Mouse (Mus musculus) liver, embryonic 13.5 days (tissue): Measurements from ENCODE around the gene Nudt16. TPM values are rescaled to one million over a fixed set of nuclear protein-coding genes. Genes with fewer than 3 reads are reported as not detected.
"Not testable (repeated sequence)": the region's sequence is repeated elsewhere in the genome, so short reads cannot be mapped to it uniquely, and the experiment has no call there.

Experiments used
- ATAC-seq: fragments of 200-750 bp; cut with Nextera tagmentation; 2 replicates; pipeline ENCODE4 v1.8.0; 2017; ENCODE audit warnings: low read depth, mild to moderate bottlenecking, moderate number of reproducible peaks, moderate library complexity
- DNase-seq: peaks from one replicate; pipeline ENCODE4 v3.0.0; 2022
- H3K27ac ChIP-seq: fragments of 300-500 bp; sonication (generic); 2 replicates; pipeline ENCODE4 v1.5.1; 2015; ENCODE audit warnings: moderate library complexity, mild to moderate bottlenecking, inconsistent platforms
- H3K27me3 ChIP-seq: fragments of 300-500 bp; sonication (generic); 2 replicates; pipeline ENCODE4 v1.6.1; 2015; ENCODE audit warnings: mild to moderate bottlenecking, inconsistent platforms
- H3K36me3 ChIP-seq: fragments of 300-500 bp; sonication (generic); 2 replicates; pipeline ENCODE4 v1.6.1; 2015; ENCODE audit warnings: mild to moderate bottlenecking, inconsistent platforms
- H3K4me1 ChIP-seq: fragments of 300-500 bp; sonication (generic); replicated peaks from 2 replicates; pipeline ENCODE4 v1.6.1; 2015; ENCODE audit warnings: inconsistent platforms
- H3K4me2 ChIP-seq: fragments of 300-500 bp; sonication (generic); 2 replicates; pipeline ENCODE4 v1.6.1; 2015; ENCODE audit warnings: inconsistent platforms, mild to moderate bottlenecking, moderate library complexity
- H3K4me3 ChIP-seq: fragments of 300-500 bp; sonication (generic); replicated peaks from 2 replicates; pipeline ENCODE4 v1.5.1; 2015; ENCODE audit warnings: mild to moderate bottlenecking, inconsistent platforms
- H3K9ac ChIP-seq: fragments of 300-500 bp; sonication (generic); 2 replicates; pipeline ENCODE4 v1.6.1; 2015; ENCODE audit warnings: mild to moderate bottlenecking, inconsistent platforms
- H3K9me3 ChIP-seq: fragments of 300-500 bp; sonication (generic); replicated peaks from 2 replicates; pipeline ENCODE4 v1.6.1; 2016; ENCODE audit warnings: inconsistent platforms
- WGBS: fragments of 180-500 bp; shearing (Covaris S2); methylation state at CpG from one replicate; pipeline ENCODE4 v1.1.7; 2015; ENCODE audit not compliant: insufficient replicate concordance; 5-methylcytosine and 5-hydroxymethylcytosine counted together
- polyA plus RNA-seq: library from polyadenylated mRNA; unstranded; fragments of >200 nt; fragmentation: Nextera tagmentation; extraction: Ambion mirVana; gene quantifications from 2 replicates; pipeline ENCODE4 v1.2.1, GENCODE M21; 2015

Gene Nudt16
- 5.6 and 6.9 TPM in 2 replicates for polyA plus RNA-seq

DNA sequence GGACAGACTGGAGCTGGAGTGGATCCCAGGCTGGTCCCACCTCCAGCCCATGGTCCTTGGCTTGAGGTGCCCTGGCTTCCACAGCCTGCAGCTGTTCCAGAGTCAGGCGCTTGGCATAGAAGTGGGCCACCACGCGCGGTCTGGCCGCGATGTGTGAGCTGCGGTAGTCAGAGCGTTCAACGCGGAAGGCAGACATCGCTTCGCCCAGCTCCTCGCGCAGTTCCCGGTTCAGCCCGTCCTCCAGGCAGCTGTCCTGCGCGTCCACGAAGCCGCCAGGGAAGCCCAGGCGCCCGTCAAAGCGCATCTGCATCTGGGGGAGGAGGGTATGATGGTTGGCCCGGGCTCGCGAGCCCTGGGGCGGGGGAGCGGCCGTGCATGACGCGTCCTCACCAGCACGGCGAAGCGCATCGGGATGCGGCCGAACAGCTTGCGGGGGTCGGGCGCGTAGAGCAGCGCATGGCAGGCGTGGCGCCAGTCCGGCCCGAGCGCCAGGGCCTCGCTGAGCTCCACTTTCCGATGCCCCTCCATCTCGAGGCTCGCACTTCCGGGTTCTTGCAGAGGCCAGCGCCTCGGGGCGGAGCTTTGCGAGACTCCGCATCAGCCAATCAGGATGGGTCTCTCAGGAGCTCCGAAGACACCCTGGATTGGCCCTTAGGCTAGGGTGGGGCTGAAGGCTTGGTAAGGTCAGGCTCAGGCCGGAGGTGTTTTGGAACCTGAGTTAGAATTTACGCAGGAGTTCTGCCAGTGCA lies at the start of gene Nudt16:
Gene Nudt16 (minus strand): TSS at position 572 of the 749 bp plus-strand sequence.
- Histone ChIP-seq H3K27ac (peak within 1 kb of the TSS; percentile 47), H3K27me3 (no peaks in the 10 kb centered on the region), H3K4me2 (peak within 1 kb of the TSS; percentile 84), H3K9me3 (no peaks in the 10 kb centered on the region), H3K36me3 (no peaks in the 10 kb centered on the region), H3K4me3 (peak within 1 kb of the TSS; percentile 81), H3K9ac (peak within 1 kb of the TSS; percentile 79), H3K4me1 (peaks cover 26% of the 10 kb centered on the region)
- WGBS: under 1% methylated on average over 59 of the region's 60 CpGs
- DNase-seq (peak; percentile 82), ATAC-seq (peak; percentile 100)

DNA sequence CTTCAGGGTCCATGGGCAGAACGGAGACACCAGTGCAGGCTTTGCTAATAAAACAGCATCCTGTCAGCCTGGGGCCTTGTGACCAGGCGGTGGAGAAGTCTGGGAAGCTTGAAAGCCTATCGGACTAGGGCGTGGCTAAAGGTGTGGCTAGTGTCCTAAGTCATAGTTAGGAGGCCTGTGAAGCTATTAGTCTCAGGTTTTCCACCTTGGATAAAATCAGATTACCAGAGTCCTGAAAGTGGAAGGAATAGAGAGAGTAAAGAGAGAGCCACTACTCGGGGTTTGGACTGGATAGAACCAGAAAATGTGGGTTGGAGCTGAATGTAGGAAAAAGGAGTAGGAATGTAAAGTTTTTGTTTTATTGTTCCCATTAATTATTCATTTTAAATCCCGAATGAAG lies 13.4 kb upstream of the Nudt16 start, which contains the start of gene 1700080E11Rik:
Gene 1700080E11Rik (minus strand): TSS at position 101 of the 400 bp plus-strand sequence.
- Histone ChIP-seq H3K27me3 (no peaks in the 10 kb centered on the region), H3K4me2 (no peak within 1 kb of the TSS), H3K4me3 (no peak within 1 kb of the TSS), H3K9me3 (no peaks in the 10 kb centered on the region), H3K4me1 (no peaks in the 10 kb centered on the region), H3K36me3 (no peaks in the 10 kb centered on the region), H3K27ac (no peak within 1 kb of the TSS), H3K9ac (no peak within 1 kb of the TSS)
- 60% methylated on average over 6 of the region's 6 CpGs for WGBS
- ATAC-seq (no peak), DNase-seq (no peak)

DNA sequence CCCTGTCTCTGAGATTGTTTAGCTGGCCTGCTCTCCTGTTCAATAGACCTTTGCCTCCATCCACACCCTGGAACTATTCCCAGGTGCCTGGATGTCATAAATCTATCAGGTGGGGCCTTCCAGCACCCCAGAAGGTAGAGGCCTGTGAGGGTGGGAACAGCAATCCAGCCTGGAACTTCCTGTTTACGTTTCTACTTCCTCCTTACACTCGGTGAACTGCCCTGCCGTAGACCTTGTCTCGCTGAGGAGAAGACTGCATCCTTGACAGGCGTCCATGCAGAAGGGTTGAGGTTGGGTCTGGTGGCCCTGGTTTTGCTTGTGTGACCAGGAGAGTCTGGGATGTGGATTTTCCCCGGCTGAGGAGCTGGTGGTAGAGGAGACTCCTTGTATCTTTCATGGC lies 7.6 kb upstream of the Nudt16 start:
- ATAC-seq (no peak), DNase-seq (no peak)
- no peaks in the 10 kb centered on the region for H3K9me3 ChIP-seq
- WGBS: 29% methylated on average over 6 of the region's 6 CpGs
- no peak overlapping the region for H3K4me2 ChIP-seq
- H3K36me3 ChIP-seq: no peaks in the 10 kb centered on the region
- H3K27ac ChIP-seq: no peak overlapping the region
- H3K4me3 ChIP-seq: no peak overlapping the region
- H3K27me3 ChIP-seq: no peaks in the 10 kb centered on the region
- H3K9ac ChIP-seq: no peak overlapping the region
- H3K4me1 ChIP-seq: no peaks in the 10 kb centered on the region

DNA sequence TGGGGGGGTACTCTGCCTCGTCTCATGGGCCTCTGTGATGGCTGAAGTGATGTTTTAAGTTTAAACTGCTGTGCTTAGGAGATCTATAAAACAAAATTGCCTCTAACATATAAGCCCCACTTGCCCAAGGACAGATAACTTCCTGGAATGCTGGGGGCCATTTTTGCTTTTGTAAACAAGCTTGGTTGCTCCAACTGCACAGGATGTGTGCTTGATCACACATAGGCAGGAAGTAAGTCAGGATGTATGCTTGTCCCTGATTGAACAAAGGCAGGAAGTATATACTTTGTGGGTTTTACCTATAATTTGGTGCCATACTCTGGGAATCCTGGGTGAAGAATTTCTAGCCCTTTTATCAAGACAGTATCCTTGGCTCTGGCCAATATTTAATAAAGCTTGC lies 4.8 kb upstream of the Nudt16 start:
- Histone ChIP-seq H3K9me3 (no peaks in the 10 kb centered on the region), H3K27me3 (no peaks in the 10 kb centered on the region), H3K4me2 (no peak overlapping the region), H3K36me3 (no peaks in the 10 kb centered on the region), H3K4me3 (no peak overlapping the region), H3K9ac (no peak overlapping the region), H3K4me1 (peaks cover 14% of the 10 kb centered on the region), H3K27ac (no peak overlapping the region)
- ATAC-seq: no peak
- DNase-seq: no peak
- WGBS: 14% methylated on average over 1 of the region's 1 CpGs

DNA sequence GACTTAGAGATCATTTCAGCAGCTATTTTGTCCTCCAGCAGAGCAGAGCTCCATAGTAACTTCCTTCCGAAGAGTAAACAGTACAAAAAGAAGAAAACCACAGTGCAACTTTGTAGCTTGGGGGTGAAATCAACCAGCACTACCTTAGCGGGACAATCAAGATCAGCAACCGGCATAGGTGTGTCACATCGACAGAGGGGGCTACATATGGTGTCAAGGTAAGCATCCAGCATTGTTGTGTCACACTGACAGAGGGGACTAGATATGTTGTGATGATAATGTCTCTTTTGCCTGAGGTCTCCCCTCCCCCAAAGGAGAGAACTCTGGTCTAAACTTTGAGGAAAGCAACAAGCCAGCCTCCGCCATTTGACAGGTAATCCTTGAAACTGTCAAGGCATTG lies 2.9 kb upstream of the Nudt16 start:
- WGBS: 56% methylated on average over 5 of the region's 5 CpGs
- no peak for ATAC-seq
- no peaks in the 10 kb centered on the region for H3K9me3 ChIP-seq

DNA sequence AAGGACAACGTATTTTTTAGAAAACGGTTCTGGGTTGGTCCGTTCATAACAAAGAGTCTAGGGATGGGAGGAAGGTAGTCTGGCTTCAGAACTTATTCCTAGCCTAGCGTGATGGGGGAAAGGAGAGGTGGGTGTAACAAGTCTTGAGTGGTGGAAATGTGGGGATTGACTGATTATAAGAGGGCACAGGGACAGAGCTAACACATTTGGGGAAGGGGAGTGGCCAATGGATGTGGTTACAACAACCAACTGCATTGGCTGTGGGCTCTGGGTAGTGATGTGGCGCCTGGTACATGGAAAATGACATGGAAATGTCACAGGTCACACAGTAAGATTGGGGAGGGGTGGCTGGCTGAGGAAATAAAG lies 361 bp upstream of the Nudt16 start:
- Histone ChIP-seq H3K9ac (peak overlapping the region; percentile 79; the same call in 1 of the 2 replicates), H3K4me3 (peak overlapping the region; percentile 81), H3K9me3 (no peaks in the 10 kb centered on the region), H3K4me2 (peak overlapping the region; percentile 84), H3K36me3 (no peaks in the 10 kb centered on the region), H3K27me3 (no peaks in the 10 kb centered on the region), H3K4me1 (peaks cover 26% of the 10 kb centered on the region), H3K27ac (peak overlapping the region; percentile 47)
- peak; percentile 3 for DNase-seq
- 16% methylated on average over 5 of the region's 5 CpGs for WGBS
- peak; percentile 16 for ATAC-seq

More for the DNA sequence above, 2.9 kb upstream of the Nudt16 start:
- no peak overlapping the region for H3K4me3 ChIP-seq
- no peaks in the 10 kb centered on the region for H3K27me3 ChIP-seq
- no peak overlapping the region for H3K4me2 ChIP-seq
- H3K4me1 ChIP-seq: peaks cover 26% of the 10 kb centered on the region
- H3K36me3 ChIP-seq: no peaks in the 10 kb centered on the region
- DNase-seq: no peak
- no peak overlapping the region for H3K27ac ChIP-seq
- no peak overlapping the region for H3K9ac ChIP-seq

DNA sequence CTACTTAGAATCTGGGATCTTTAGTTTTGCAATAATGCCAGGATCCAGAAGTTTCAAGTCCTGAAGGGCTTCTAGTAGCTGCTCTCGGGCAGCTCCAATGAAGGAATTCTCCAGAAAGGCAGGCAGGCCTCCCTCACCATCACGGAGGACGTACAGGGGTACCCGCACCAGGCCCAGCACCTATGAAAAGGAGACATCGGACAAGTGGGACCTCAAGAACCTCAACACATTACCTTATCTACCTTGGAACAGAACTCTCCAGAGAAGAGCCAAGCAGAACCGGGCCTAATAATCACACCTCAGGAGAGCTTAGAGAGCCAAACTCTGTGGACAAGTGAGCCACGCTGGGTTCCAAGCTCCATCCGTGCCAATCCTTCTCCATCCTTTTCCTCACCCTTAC lies 1.3 kb downstream of the Nudt16 start:
- Histone ChIP-seq H3K4me3 (0 out of 2 replicates have a peak overlapping the region, but pooled peaks have one; percentile 81), H3K4me2 (peak overlapping the region; percentile 84), H3K9me3 (no peaks in the 10 kb centered on the region), H3K4me1 (peaks cover 26% of the 10 kb centered on the region), H3K36me3 (no peaks in the 10 kb centered on the region), H3K27ac (no peak overlapping the region), H3K9ac (no peak overlapping the region), H3K27me3 (no peaks in the 10 kb centered on the region)
- 86% methylated on average over 8 of the region's 8 CpGs for WGBS
- DNase-seq (no peak), ATAC-seq (no peak)

DNA sequence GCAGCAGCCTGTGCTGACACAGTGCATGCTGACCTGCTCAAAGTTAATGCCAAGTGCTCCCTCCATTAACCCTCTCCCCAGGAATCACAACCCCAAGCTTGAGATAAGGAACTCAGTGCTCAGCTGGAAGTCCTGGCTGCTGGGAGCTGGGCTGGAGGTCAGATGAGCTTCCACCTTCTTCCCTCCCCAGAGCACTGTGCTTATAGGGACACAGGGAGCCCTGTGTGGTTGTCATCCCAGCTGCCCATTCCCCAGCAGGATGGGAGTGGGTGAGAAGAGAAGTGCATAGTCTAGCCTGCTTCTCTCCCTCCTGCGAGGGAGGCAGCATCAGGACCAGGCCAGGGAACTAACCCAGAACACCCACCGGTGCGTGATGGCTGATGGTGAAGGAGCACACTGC lies 6.4 kb downstream of the Nudt16 start:
- H3K9me3 ChIP-seq, H3K27me3 ChIP-seq, H3K36me3 ChIP-seq, H3K4me2 ChIP-seq, H3K4me3 ChIP-seq, H3K27ac ChIP-seq, H3K9ac ChIP-seq, ATAC-seq, DNase-seq, H3K4me1 ChIP-seq: not testable (repeated sequence)
- 52% methylated on average over 3 of the region's 3 CpGs for WGBS

DNA sequence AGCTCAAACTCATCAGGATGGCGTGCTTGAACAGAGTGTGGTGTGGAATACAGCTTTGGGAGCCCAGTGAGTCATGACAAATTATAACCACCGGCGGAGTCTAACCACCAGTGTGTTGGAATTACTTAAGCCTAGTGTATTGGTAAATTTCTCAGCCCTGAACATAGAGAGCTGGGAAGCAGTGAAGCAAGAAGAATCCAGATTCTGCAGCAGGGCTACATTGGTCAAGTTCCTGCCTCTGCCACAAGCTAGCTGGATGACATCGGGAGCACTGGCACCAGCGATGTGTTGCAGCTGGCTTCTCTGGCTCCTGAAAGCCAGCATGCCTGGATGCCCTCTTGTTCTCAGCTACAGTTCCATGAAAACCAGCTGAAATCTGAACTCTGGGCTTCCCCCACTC lies 27.7 kb downstream of the Nudt16 start:
- Histone ChIP-seq H3K4me3 (no peak overlapping the region), H3K9me3 (no peaks in the 10 kb centered on the region), H3K36me3 (no peaks in the 10 kb centered on the region), H3K4me1 (no peaks in the 10 kb centered on the region), H3K27ac (no peak overlapping the region), H3K9ac (no peak overlapping the region), H3K27me3 (no peaks in the 10 kb centered on the region), H3K4me2 (no peak overlapping the region)
- ATAC-seq (no peak), DNase-seq (no peak)
- WGBS: 76% methylated on average over 5 of the region's 5 CpGs

DNA sequence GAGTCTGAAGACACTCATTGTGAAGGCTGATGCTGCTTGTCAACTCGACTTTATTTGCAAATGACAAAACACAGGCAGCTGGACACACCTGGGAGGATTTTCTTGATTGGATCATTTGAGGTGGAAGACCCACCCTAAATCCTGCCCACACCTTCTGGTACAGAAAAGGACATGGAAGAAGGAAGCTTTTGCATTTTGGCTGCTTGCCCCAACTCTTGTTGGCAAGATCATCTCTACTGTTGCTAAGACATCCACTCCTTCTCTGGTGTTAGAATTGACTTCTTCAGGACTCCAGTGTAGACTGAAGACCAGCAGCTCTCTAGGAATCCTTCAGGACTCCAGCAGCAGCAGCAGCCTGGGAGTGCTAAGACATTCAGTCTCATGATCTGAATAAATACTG lies 29.7 kb downstream of the Nudt16 start:
- H3K9me3 ChIP-seq: no peaks in the 10 kb centered on the region
- H3K36me3 ChIP-seq: no peaks in the 10 kb centered on the region
- H3K9ac ChIP-seq: no peak overlapping the region
- H3K27ac ChIP-seq: no peak overlapping the region
- ATAC-seq (no peak), DNase-seq (no peak)
- no peak overlapping the region for H3K4me3 ChIP-seq
- no peaks in the 10 kb centered on the region for H3K4me1 ChIP-seq
- H3K27me3 ChIP-seq: no peaks in the 10 kb centered on the region
- no peak overlapping the region for H3K4me2 ChIP-seq
- WGBS: 29% methylated on average over 1 of the region's 1 CpGs

DNA sequence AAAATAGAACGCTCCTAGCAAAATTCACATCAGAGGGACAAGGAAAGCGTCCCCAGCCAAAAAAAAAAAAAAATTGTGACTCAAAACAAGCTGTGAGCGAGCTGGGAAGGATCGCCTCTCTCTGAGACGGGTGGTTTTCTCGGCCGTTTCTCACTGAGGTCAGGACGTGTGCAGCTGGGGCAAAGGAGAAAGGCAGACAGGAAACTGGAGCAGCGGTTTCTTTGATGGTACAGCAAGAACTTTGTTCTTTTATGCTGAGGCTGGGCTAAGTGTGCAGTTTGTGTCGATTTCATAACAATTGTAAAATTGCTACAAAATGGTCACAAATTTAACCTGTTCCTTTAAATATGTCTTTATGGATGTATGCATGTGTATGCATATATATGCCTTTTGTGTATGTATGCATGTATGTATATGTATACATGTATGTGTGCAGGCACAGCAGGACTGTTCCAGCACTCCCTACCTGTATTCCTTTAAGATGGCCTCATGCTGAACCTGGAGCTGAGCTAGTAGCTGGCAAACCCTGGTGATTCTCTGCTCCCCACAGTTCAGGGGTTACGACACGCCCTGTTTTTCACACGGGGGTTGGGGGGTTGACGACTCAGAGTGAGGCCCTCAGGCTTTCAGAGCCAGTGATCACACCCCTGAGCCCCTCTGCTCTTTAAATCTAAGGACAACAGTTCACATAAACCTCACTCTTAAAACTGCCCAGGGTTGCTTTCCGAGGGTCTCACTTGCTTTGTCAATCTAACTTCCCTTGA lies 30.6 kb downstream of the Nudt16 start:
- no peaks in the 10 kb centered on the region for H3K4me1 ChIP-seq
- no peak overlapping the region for H3K4me2 ChIP-seq
- H3K9ac ChIP-seq: no peak overlapping the region
- H3K27ac ChIP-seq: no peak overlapping the region
- ATAC-seq (no peak), DNase-seq (no peak)
- no peaks in the 10 kb centered on the region for H3K9me3 ChIP-seq
- no peak overlapping the region for H3K4me3 ChIP-seq
- H3K27me3 ChIP-seq: no peaks in the 10 kb centered on the region
- 55% methylated on average over 15 of the region's 15 CpGs for WGBS
- no peaks in the 10 kb centered on the region for H3K36me3 ChIP-seq
